Mouse (Mus musculus) brain, adult 2 months (tissue): Measurements from ENCODE around the gene Cdip1.

Experiments used
- DNase-seq: peaks from one replicate; pipeline ENCODE4 v3.0.0; 2011; ENCODE audit warnings: low read depth, low spot score

Cdip1 gene

GRCm38 (mm10) chr16:4773289-4773970, 16.7 kb downstream of the Cdip1 start:
- DNase-seq: no peak

- no peak for DNase-seq
Observed at GRCm38 (mm10) chr16:4768719-4769118, 21.4 kb downstream of the Cdip1 start.

GRCm38 (mm10) chr16:4767012-4767790, 22.9 kb downstream of the Cdip1 start:
- no peak for DNase-seq

- no peak for DNase-seq
Observed at GRCm38 (mm10) chr16:4765852-4766251, 24.2 kb downstream of the Cdip1 start.

- peak; percentile 79 for DNase-seq
Observed at GRCm38 (mm10) chr16:4763276-4763675, 26.8 kb downstream of the Cdip1 start.

- no peak for DNase-seq
Observed at GRCm38 (mm10) chr16:4762437-4762836, 27.7 kb downstream of the Cdip1 start.

- peak; percentile 42 for DNase-seq
Observed at GRCm38 (mm10) chr16:4756660-4757335, 33.3 kb downstream of the Cdip1 start.

GRCm38 (mm10) chr16:4754045-4754444, 36.0 kb downstream of the Cdip1 start:
- no peak for DNase-seq

GRCm38 (mm10) chr16:4752155-4752554, 37.9 kb downstream of the Cdip1 start:
- DNase-seq: no peak

- DNase-seq: no peak
Observed at GRCm38 (mm10) chr16:4742186-4742585, 47.9 kb downstream of the Cdip1 start.

GRCm38 (mm10) chr16:4739994-4740393, 50.1 kb downstream of the Cdip1 start:
- DNase-seq: no peak

GRCm38 (mm10) chr16:4736262-4736661, 53.8 kb downstream of the Cdip1 start:
- no peak for DNase-seq

- no peak for DNase-seq
Observed at GRCm38 (mm10) chr16:4730776-4731358, 59.2 kb downstream of the Cdip1 start.

- DNase-seq: no peak
Observed at GRCm38 (mm10) chr16:4727963-4728362, 62.1 kb downstream of the Cdip1 start.

- no peak for DNase-seq
Observed at GRCm38 (mm10) chr16:4727526-4727925, 62.6 kb downstream of the Cdip1 start.

- peak; percentile 51 for DNase-seq
Observed at GRCm38 (mm10) chr16:4726528-4727128, 63.5 kb downstream of the Cdip1 start.

- peak; percentile 96 for DNase-seq
Observed at GRCm38 (mm10) chr16:4725780-4726527, 64.1 kb downstream of the Cdip1 start, which contains the start of gene Hmox2. TSS of gene Hmox2 (plus strand) at chr16:4726361.

GRCm38 (mm10) chr16:4725266-4725665, 64.8 kb downstream of the Cdip1 start:
- no peak for DNase-seq

GRCm38 (mm10) chr16:4722915-4723209, 67.2 kb downstream of the Cdip1 start:
- DNase-seq: no peak

GRCm38 (mm10) chr16:4722128-4722914, 67.8 kb downstream of the Cdip1 start:
- DNase-seq: peak; percentile 44
